Mouse (Mus musculus): ENCODE results near the gene Gm6676.
"Not testable (repeated sequence)": the region's sequence is repeated elsewhere in the genome, so short reads cannot be mapped to it uniquely, and the experiment has no call there.

The Gm6676 gene

GRCm38 (mm10) chr14:7125312-7125711 is at the start of gene Gm6676:
Gene Gm6676, minus strand, starts transcription at chr14:7125412.
- not testable (repeated sequence) for DNase-seq

- not testable (repeated sequence) for DNase-seq
Observed at GRCm38 (mm10) chr14:7174483-7174971, 49.3 kb upstream of the Gm6676 start, which contains the start of gene Gm3512. Gene Gm3512, minus strand, starts transcription at chr14:7174533.

- peak; percentile 54 for DNase-seq
Observed at GRCm38 (mm10) chr14:7105124-7105802, 19.9 kb downstream of the Gm6676 start.

- DNase-seq: not testable (repeated sequence)
Observed at GRCm38 (mm10) chr14:7100521-7100920, 24.7 kb downstream of the Gm6676 start, which contains the start of gene Gm3696. Gene Gm3696, minus strand, starts transcription at chr14:7100621.

Data from retina, postnatal 1 day (tissue).